Mouse (Mus musculus) hindbrain, embryonic 15.5 days (tissue): ENCODE data around the gene Usp3. TPM values are rescaled to one million over a fixed set of nuclear protein-coding genes. Genes with fewer than 3 reads are reported as not detected.

ENCODE experiments used
- ATAC-seq: fragments of 200-750 bp; cut with Nextera tagmentation; 2 replicates; pipeline ENCODE4 v1.8.0; 2017; ENCODE audit warnings: low read depth, moderate number of reproducible peaks, moderate TSS enrichment; ENCODE audit not compliant: low FRiP score
- H3K27ac ChIP-seq: fragments of 300-500 bp; sonication (generic); replicated peaks from 2 replicates; pipeline ENCODE4 v1.5.1; 2015; ENCODE audit warnings: mild to moderate bottlenecking, inconsistent platforms
- H3K27me3 ChIP-seq: fragments of 300-500 bp; sonication (generic); 2 replicates; pipeline ENCODE4 v1.6.1; 2015; ENCODE audit warnings: control low read depth, inconsistent platforms
- H3K36me3 ChIP-seq: fragments of 300-500 bp; sonication (generic); 2 replicates; pipeline ENCODE4 v1.6.1; 2015; ENCODE audit warnings: control low read depth, inconsistent platforms
- H3K4me1 ChIP-seq: fragments of 300-500 bp; sonication (generic); replicated peaks from 2 replicates; pipeline ENCODE4 v1.6.1; 2015; ENCODE audit warnings: control low read depth, inconsistent platforms
- H3K4me2 ChIP-seq: fragments of 300-500 bp; sonication (generic); 2 replicates; pipeline ENCODE4 v1.6.1; 2015; ENCODE audit warnings: moderate library complexity, mild to moderate bottlenecking, inconsistent platforms
- H3K4me3 ChIP-seq: fragments of 300-500 bp; sonication (generic); 2 replicates; pipeline ENCODE4 v1.5.1; 2015; ENCODE audit warnings: mild to moderate bottlenecking, inconsistent platforms
- H3K9ac ChIP-seq: fragments of 300-500 bp; sonication (generic); 2 replicates; pipeline ENCODE4 v1.6.1; 2015; ENCODE audit warnings: inconsistent platforms
- H3K9me3 ChIP-seq: fragments of 300-500 bp; sonication (generic); 2 replicates; pipeline ENCODE4 v1.6.1; 2016; ENCODE audit warnings: control low read depth, inconsistent platforms
- WGBS: fragments of 180-500 bp; shearing (Covaris S2); methylation state at CpG from one replicate; pipeline ENCODE4 v1.1.7; 2015; 5-methylcytosine and 5-hydroxymethylcytosine counted together
- polyA plus RNA-seq: library from polyadenylated mRNA; unstranded; fragments of >200 nt; fragmentation: Nextera tagmentation; extraction: Ambion mirVana; gene quantifications from 2 replicates; pipeline ENCODE4 v1.2.1, GENCODE M21; 2015

The Usp3 gene
- polyA plus RNA-seq = 57.1 and 67.8 TPM in 2 replicates

GRCm38 (mm10) chr9:66592708-66593612 is at the start of gene Usp3:
Gene Usp3 (minus strand): TSS chr9:66593142.
- ATAC-seq = peak; percentile 91
- Histone ChIP-seq H3K4me3 (peak within 1 kb of the TSS; percentile 67), H3K27ac (peak within 1 kb of the TSS; percentile 86), H3K36me3 (no peaks in the 10 kb centered on the region), H3K4me1 (peaks cover 37% of the 10 kb centered on the region), H3K9me3 (no peaks in the 10 kb centered on the region), H3K9ac (peak within 1 kb of the TSS; percentile 78), H3K27me3 (peaks cover 3% of the 10 kb centered on the region; the same call in 1 of the 2 replicates), H3K4me2 (peak within 1 kb of the TSS; percentile 73)
- WGBS = under 1% methylated on average over 72 of the region's 73 CpGs

- Histone ChIP-seq H3K4me1 (no peaks in the 10 kb centered on the region), H3K4me2 (no peak overlapping the region), H3K9ac (no peak overlapping the region), H3K36me3 (no peaks in the 10 kb centered on the region), H3K27me3 (no peaks in the 10 kb centered on the region), H3K9me3 (no peaks in the 10 kb centered on the region), H3K4me3 (no peak overlapping the region), H3K27ac (no peak overlapping the region)
- WGBS = 53% methylated on average over 7 of the region's 7 CpGs
- ATAC-seq = no peak
Observed at GRCm38 (mm10) chr9:66640491-66640890, 47.5 kb upstream of the Usp3 start.

- Histone ChIP-seq H3K9ac (no peak overlapping the region), H3K4me3 (no peak overlapping the region), H3K4me2 (no peak overlapping the region), H3K27me3 (no peaks in the 10 kb centered on the region), H3K27ac (no peak overlapping the region), H3K9me3 (no peaks in the 10 kb centered on the region), H3K36me3 (no peaks in the 10 kb centered on the region), H3K4me1 (no peaks in the 10 kb centered on the region)
- 77% methylated on average over 2 of the region's 2 CpGs for WGBS
- no peak for ATAC-seq
Observed at GRCm38 (mm10) chr9:66639626-66640025, 46.7 kb upstream of the Usp3 start.

DNA sequence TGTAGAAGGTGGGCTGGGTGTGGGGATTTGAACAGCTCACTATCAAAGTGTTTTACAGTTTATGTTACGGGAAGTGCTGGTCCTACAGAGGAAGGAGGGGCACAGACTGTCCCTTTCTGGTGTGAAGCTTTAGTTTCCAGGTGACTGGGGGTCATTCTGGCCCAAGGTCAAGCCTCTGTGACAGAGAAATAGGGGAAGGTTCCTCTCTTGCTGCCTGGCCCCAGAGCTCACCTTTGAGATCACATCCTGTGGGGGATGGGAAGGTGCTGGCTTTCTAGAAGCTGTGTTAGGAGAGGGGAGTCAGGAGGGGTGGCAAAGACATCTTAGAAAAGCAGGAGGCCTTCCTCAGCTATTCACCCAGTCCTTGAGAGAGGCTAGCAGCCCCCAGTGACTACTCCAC is 39.5 kb upstream of the Usp3 start:
- Histone ChIP-seq H3K9me3 (no peaks in the 10 kb centered on the region), H3K36me3 (no peaks in the 10 kb centered on the region), H3K4me1 (no peaks in the 10 kb centered on the region), H3K4me2 (no peak overlapping the region), H3K4me3 (no peak overlapping the region), H3K9ac (no peak overlapping the region), H3K27ac (no peak overlapping the region), H3K27me3 (no peaks in the 10 kb centered on the region)
- ATAC-seq = no peak
- WGBS = 95% methylated on average over 1 of the region's 1 CpGs

GRCm38 (mm10) chr9:66630931-66631330 is 38.0 kb upstream of the Usp3 start:
- Histone ChIP-seq H3K4me1 (no peaks in the 10 kb centered on the region), H3K36me3 (no peaks in the 10 kb centered on the region), H3K4me2 (no peak overlapping the region), H3K9ac (no peak overlapping the region), H3K27me3 (no peaks in the 10 kb centered on the region), H3K27ac (no peak overlapping the region), H3K4me3 (no peak overlapping the region), H3K9me3 (no peaks in the 10 kb centered on the region)
- WGBS = 19% methylated on average over 1 of the region's 1 CpGs
- no peak for ATAC-seq

GRCm38 (mm10) chr9:66626661-66627060 is 33.7 kb upstream of the Usp3 start:
- ATAC-seq = no peak
- 74% methylated on average over 5 of the region's 5 CpGs for WGBS
- no peak overlapping the region for H3K4me2 ChIP-seq
- H3K27ac ChIP-seq = no peak overlapping the region
- no peaks in the 10 kb centered on the region for H3K4me1 ChIP-seq
- H3K27me3 ChIP-seq = no peaks in the 10 kb centered on the region
- no peaks in the 10 kb centered on the region for H3K9me3 ChIP-seq
- H3K36me3 ChIP-seq = no peaks in the 10 kb centered on the region
- no peak overlapping the region for H3K4me3 ChIP-seq
- no peak overlapping the region for H3K9ac ChIP-seq

DNA sequence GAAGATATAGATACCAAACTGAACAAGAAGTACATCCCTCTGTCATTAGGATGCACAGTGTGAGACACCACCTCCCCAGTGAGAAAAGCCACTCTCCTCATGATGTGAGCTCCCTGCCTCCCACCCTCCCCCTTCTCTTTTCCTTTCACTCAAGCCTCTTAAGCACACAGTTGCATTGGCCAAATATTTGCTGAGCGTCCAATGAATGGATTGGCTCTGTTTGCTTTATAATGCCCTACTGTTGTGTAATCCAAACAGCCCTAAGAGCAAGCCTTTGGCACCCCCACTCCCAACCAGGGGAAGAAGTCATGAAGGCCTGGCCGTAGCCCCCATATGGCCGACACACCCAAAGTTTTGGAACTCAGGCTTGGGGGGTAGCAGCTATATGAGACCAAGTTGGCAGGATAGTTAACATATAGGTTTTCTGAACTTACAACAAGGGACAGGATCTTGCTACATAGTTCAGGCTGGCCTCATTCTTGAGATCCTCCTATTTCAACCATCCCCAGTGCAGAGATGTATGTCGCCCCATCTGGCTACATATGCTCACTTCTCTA is 33.1 kb upstream of the Usp3 start:
- WGBS = 83% methylated on average over 4 of the region's 4 CpGs
- Histone ChIP-seq H3K4me1 (no peaks in the 10 kb centered on the region), H3K9ac (no peak overlapping the region), H3K9me3 (no peaks in the 10 kb centered on the region), H3K4me2 (no peak overlapping the region), H3K4me3 (no peak overlapping the region), H3K27me3 (no peaks in the 10 kb centered on the region), H3K36me3 (no peaks in the 10 kb centered on the region), H3K27ac (no peak overlapping the region)
- no peak for ATAC-seq

DNA sequence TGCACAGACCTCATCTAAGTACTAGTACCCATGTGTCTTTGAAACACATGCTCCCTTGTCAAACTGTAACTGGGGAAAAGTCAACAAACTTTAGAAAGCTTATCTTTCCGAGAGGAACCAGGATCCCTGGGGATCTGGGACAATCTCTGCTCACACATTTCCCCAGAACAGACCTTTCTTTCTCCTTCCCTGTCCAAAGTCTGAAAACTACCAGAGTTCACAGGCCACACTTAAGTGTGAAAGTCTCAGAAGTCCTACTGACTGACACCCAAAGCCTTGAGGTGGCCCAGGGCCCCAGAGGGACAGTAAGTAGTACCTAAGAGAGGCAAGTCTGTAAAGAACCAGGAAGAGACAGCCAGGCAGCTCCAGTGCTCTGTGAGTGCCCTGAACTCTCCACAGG is 31.9 kb upstream of the Usp3 start:
- Histone ChIP-seq H3K27ac (no peak overlapping the region), H3K4me3 (no peak overlapping the region), H3K9ac (no peak overlapping the region), H3K36me3 (no peaks in the 10 kb centered on the region), H3K9me3 (no peaks in the 10 kb centered on the region), H3K27me3 (no peaks in the 10 kb centered on the region), H3K4me2 (no peak overlapping the region), H3K4me1 (peaks cover 8% of the 10 kb centered on the region)
- no peak for ATAC-seq
- WGBS = 60% methylated on average over 1 of the region's 1 CpGs

DNA sequence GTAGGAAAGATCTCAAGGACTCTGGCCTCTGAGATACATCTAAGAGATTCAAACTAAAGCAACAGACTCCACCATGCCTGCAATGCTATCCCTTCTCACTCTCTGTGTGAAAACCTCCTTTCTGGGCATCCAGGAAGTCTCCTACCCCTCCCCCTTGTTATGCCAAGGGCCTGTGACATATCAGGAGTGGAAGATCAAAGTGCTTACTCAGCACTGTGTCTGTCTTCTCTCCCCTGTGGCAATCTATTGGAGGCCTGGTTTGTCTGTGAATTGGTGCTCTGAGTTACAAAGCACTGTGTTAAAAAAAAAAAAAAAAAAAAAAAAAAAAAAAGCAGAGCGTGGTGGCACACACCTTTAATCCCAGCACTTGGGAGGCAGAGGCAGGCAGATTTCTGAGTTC is 30.7 kb upstream of the Usp3 start:
- Histone ChIP-seq H3K4me1 (peaks cover 8% of the 10 kb centered on the region), H3K9me3 (no peaks in the 10 kb centered on the region), H3K9ac (no peak overlapping the region), H3K36me3 (no peaks in the 10 kb centered on the region), H3K4me3 (no peak overlapping the region), H3K27ac (no peak overlapping the region), H3K4me2 (no peak overlapping the region), H3K27me3 (no peaks in the 10 kb centered on the region)
- WGBS = 100% methylated on average over 1 of the region's 1 CpGs
- ATAC-seq = no peak

DNA sequence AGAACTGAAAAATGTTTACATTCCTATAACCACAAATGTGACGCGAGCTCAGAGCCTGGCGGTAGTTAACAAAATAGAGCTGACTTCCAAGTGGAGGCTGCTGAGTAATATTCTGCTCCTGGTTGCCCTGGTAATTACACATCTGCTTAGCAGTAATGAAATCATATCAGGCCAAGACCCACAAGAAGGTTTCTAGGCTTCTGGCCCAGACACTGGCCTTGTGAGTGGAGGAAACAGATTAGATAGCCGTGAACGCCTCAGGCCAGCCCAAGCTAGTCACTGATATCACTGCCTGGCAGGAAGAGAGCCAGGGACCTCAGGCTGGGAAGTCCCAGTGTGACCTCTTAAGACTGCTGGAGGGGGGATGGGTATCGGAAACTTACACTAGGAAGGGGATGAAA is 27.6 kb upstream of the Usp3 start:
- Histone ChIP-seq H3K4me3 (no peak overlapping the region), H3K36me3 (no peaks in the 10 kb centered on the region), H3K4me1 (peaks cover 8% of the 10 kb centered on the region), H3K27ac (peak overlapping the region; percentile 29; the same call in 1 of the 2 replicates), H3K9me3 (no peaks in the 10 kb centered on the region), H3K4me2 (no peak overlapping the region), H3K9ac (no peak overlapping the region), H3K27me3 (no peaks in the 10 kb centered on the region)
- ATAC-seq = no peak
- 37% methylated on average over 6 of the region's 6 CpGs for WGBS

DNA sequence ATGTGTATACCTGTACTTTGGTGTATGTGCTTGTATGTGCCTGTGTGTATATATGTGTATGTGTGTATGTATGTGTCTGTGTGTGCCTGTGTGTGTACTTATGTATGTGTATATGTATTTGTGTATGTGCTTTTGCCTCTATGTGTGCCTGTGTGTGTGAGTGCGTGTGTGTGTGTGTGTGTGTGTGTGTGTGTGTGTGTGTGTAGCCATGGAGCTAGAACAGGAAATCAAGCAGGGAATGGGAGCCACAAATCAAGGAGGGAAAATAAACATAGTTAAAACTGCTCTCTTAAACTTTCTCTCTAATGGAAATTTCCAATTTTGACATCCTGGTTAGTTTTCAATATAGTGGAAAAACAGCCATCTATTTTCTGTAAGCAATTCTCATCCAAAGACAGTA is 27.1 kb upstream of the Usp3 start:
- ATAC-seq = no peak
- Histone ChIP-seq H3K4me1 (peaks cover 8% of the 10 kb centered on the region), H3K27me3 (no peaks in the 10 kb centered on the region), H3K27ac (peak overlapping the region; percentile 29; the same call in 1 of the 2 replicates), H3K4me3 (no peak overlapping the region), H3K9me3 (no peaks in the 10 kb centered on the region), H3K36me3 (no peaks in the 10 kb centered on the region), H3K4me2 (no peak overlapping the region), H3K9ac (no peak overlapping the region)
- 87% methylated on average over 1 of the region's 1 CpGs for WGBS

DNA sequence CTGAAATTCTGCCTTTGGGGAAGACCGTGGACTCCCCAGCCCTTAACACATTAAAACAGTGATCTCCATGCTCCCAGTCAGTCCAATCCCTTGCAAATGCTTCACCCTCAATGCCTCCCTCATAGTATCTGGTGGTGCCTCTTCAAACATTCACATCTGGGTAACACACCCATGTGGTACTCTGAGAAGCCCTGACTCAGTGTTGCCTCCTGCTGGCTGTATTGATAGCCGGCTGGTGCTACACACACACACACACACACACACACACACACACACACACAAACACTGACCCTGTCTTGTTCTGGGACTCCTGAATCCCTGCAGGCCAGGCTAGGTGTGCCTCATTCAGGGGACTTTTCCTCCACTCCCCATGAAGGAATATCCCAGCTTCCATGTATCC is 24.9 kb upstream of the Usp3 start:
- no peaks in the 10 kb centered on the region for H3K36me3 ChIP-seq
- H3K9me3 ChIP-seq = no peaks in the 10 kb centered on the region
- no peak overlapping the region for H3K9ac ChIP-seq
- no peaks in the 10 kb centered on the region for H3K27me3 ChIP-seq
- H3K27ac ChIP-seq = no peak overlapping the region
- no peak overlapping the region for H3K4me3 ChIP-seq
- 96% methylated on average over 2 of the region's 2 CpGs for WGBS
- no peak for ATAC-seq
- H3K4me1 ChIP-seq = peaks cover 8% of the 10 kb centered on the region
- no peak overlapping the region for H3K4me2 ChIP-seq
